Mouse (Mus musculus) left cerebral cortex, postnatal 10 days (tissue): ENCODE data around the gene Tex50. TPM values are rescaled to one million over a fixed set of nuclear protein-coding genes. Genes with fewer than 3 reads are reported as not detected.
"Not testable (repeated sequence)": the region's sequence is repeated elsewhere in the genome, so short reads cannot be mapped to it uniquely, and the experiment has no call there.

Experiments used
- DNase-seq, 2 experiments: peaks; one replicate each; pipeline ENCODE4 v3.0.0; 2021 to 2022; ENCODE audit warnings: low spot score in 2 of 2, mixed read lengths in 1 of 2; ENCODE audit errors: extremely low spot score in 1 of 2
- intact Hi-C: fragments of 180-260 bp; cut with DNase I; formaldehyde crosslinking; loops from one replicate; pipeline ENCODE4 v1.15.1; 2025
- total RNA-seq, 2 experiments: library from RNA; stranded (reverse); gene quantifications; 2 replicates each; pipeline ENCODE4 v1.2.3; 2021

Gene Tex50
- not detected for total RNA-seq

GRCm38 (mm10) chr1:161159214-161159613 lies at the start of gene Tex50:
TSS of gene Tex50 (minus strand) at chr1:161159314.
- DNase-seq: no peak
- intact Hi-C loops: no loop called here

- no peak for DNase-seq
- intact Hi-C loops: no loop called here
These were observed 40.7 kb upstream of the Tex50 start for GRCm38 (mm10) chr1:161199856-161200255.

GRCm38 (mm10) chr1:161196364-161196763 lies 37.2 kb upstream of the Tex50 start:
- intact Hi-C loops, DNase-seq: not testable (repeated sequence)

GRCm38 (mm10) chr1:161195541-161196351 lies 36.6 kb upstream of the Tex50 start:
- DNase-seq: peak; percentile 86 to 89
- intact Hi-C loops: no loop called here

GRCm38 (mm10) chr1:161190253-161190910 lies 31.3 kb upstream of the Tex50 start:
- intact Hi-C loops: no loop called here
- DNase-seq: no peak

GRCm38 (mm10) chr1:161185431-161185830 lies 26.3 kb upstream of the Tex50 start:
- intact Hi-C loops: no loop called here
- DNase-seq: no peak

- DNase-seq: no peak
- intact Hi-C loops: no loop called here
These were observed 24.6 kb upstream of the Tex50 start for GRCm38 (mm10) chr1:161183677-161184076.

GRCm38 (mm10) chr1:161182386-161182785 lies 23.3 kb upstream of the Tex50 start:
- DNase-seq: no peak
- intact Hi-C loops: no loop called here

- DNase-seq: peak in 1 of 2 experiments; percentile 40
These were observed 21.6 kb upstream of the Tex50 start for GRCm38 (mm10) chr1:161180674-161181073.

GRCm38 (mm10) chr1:161170651-161171050 lies 11.5 kb upstream of the Tex50 start:
- DNase-seq: peak; percentile 63 to 86
- intact Hi-C loops: loop anchor here (10.0 kb wide), 1 partner anchor 86 kb away; no protein-coding TSS in a partner anchor

More at GRCm38 (mm10) chr1:161180674-161181073, 21.6 kb upstream of the Tex50 start:
- intact Hi-C loops: no loop called here

- no peak for DNase-seq
- intact Hi-C loops: no loop called here
These were observed 1.2 kb upstream of the Tex50 start for GRCm38 (mm10) chr1:161160266-161160665.

GRCm38 (mm10) chr1:161156546-161156945 lies 2.6 kb downstream of the Tex50 start:
- intact Hi-C loops: no loop called here
- DNase-seq: no peak

GRCm38 (mm10) chr1:161151098-161151497 lies 8.0 kb downstream of the Tex50 start:
- DNase-seq: no peak
- intact Hi-C loops: no loop called here

GRCm38 (mm10) chr1:161147888-161148287 lies 11.2 kb downstream of the Tex50 start:
- no peak for DNase-seq
- intact Hi-C loops: no loop called here

- DNase-seq, intact Hi-C loops: not testable (repeated sequence)
These were observed 13.5 kb downstream of the Tex50 start for GRCm38 (mm10) chr1:161145611-161146010.

- intact Hi-C loops: no loop called here
- DNase-seq: no peak
These were observed 15.9 kb downstream of the Tex50 start for GRCm38 (mm10) chr1:161143216-161143615.

- peak; percentile 60 to 63 for DNase-seq
- intact Hi-C loops: no loop called here
These were observed 16.5 kb downstream of the Tex50 start, which contains the start of gene Ankrd45 for GRCm38 (mm10) chr1:161142531-161143159. TSS of gene Ankrd45 (plus strand) at chr1:161142691.

GRCm38 (mm10) chr1:161140026-161140762 lies 18.9 kb downstream of the Tex50 start:
- no peak for DNase-seq
- intact Hi-C loops: no loop called here

- no peak for DNase-seq
- intact Hi-C loops: no loop called here
These were observed 19.6 kb downstream of the Tex50 start for GRCm38 (mm10) chr1:161139496-161139895.
